Mouse (Mus musculus): ENCODE measurements around the gene Olfr1419. TPM values are rescaled to one million over a fixed set of nuclear protein-coding genes. Genes with fewer than 3 reads are reported as not detected.
"Not testable (repeated sequence)": the region's sequence is repeated elsewhere in the genome, so short reads cannot be mapped to it uniquely, and the experiment has no call there.

The Olfr1419 gene
- not detected in 2 replicates for polyA plus RNA-seq (2014; fragmentation: Nextera tagmentation; extraction: Ambion mirVana)

DNA sequence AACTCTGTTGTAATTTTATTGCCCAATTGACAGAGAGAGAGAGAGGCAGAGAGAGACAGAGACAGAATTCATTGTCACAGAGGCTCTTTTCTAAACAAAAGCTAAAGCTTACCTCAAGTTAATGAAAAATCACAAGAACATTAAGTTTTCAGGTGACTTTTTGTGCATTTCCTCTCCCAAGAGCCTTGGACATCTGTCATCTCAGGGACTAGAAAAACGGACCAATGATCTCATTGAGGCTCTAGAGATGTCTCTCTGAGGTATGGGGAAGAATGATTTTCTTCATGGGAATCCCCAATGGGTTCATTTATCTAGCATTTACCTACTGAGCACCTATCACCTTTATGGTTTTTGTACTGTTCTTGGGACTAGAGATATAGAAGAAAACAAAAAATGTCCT lies at the start of gene Olfr1419:
Olfr1419 (minus strand) TSS at position 101 of the 400 bp plus-strand sequence.
- Histone ChIP-seq H3K4me2 (no peak within 1 kb of the TSS), H3K4me3 (ENCODE audit: low read depth, low read length) (no peak within 1 kb of the TSS), H3K27ac (ENCODE audit: low read depth) (no peak within 1 kb of the TSS), H3K36me3 (ENCODE audit: insufficient read depth) (no peaks in the 10 kb centered on the region), H3K9ac (no peak within 1 kb of the TSS), H3K9me3 (ENCODE audit: low read depth, low read length) (no peaks in the 10 kb centered on the region), H3K4me1 (ENCODE audit: insufficient read depth) (no peaks in the 10 kb centered on the region), H3K27me3 (ENCODE audit: insufficient read depth, low read length) (no peaks in the 10 kb centered on the region)
- no peak for TF ChIP-seq CTCF (IDR thresholded peaks at IDR 0.05; ENCODE audit: low read depth)
- DNase-seq (no peak), ATAC-seq (ENCODE audit: insufficient read depth) (no peak)
- WGBS = 34% methylated on average over 1 of the region's 1 CpGs

- not testable (repeated sequence) for H3K4me1 ChIP-seq (ENCODE audit: insufficient read depth); H3K27ac ChIP-seq (ENCODE audit: low read depth); H3K9ac ChIP-seq; H3K4me2 ChIP-seq; H3K27me3 ChIP-seq (ENCODE audit: insufficient read depth, low read length); DNase-seq; ATAC-seq (ENCODE audit: insufficient read depth); H3K9me3 ChIP-seq (ENCODE audit: low read depth, low read length); H3K4me3 ChIP-seq (ENCODE audit: low read depth, low read length)
- H3K36me3 ChIP-seq (ENCODE audit: insufficient read depth) = peaks cover 67% of the 10 kb centered on the region
- 93% methylated on average over 2 of the region's 2 CpGs for WGBS
Observed at GRCm38 (mm10) chr19:11922515-11922914, 47.6 kb upstream of the Olfr1419 start.

DNA sequence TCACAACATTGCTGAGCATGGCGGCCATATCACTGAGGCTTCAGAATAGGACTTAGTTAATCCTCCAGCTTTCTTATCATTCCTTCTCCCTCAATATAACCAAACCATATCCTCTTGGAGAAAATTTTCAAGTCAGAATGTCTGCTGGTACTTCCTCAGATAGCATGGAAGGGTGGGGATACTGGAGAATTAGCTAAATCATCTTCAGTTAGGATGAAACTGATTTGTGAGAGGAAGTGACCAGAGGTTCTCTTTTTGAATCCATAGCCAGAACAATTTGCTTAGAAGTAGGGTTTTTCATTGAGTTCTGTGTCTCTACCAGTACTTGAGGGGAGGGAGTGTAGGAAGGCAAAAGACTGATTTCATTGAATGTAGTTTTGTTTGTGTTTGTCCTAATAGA lies 47.2 kb upstream of the Olfr1419 start:
- no peak for TF ChIP-seq CTCF (IDR thresholded peaks at IDR 0.05; ENCODE audit: low read depth)
- Histone ChIP-seq H3K27ac (ENCODE audit: low read depth) (no peak overlapping the region), H3K36me3 (ENCODE audit: insufficient read depth) (peaks cover 63% of the 10 kb centered on the region), H3K9me3 (ENCODE audit: low read depth, low read length) (no peaks in the 10 kb centered on the region), H3K4me3 (ENCODE audit: low read depth, low read length) (no peak overlapping the region), H3K27me3 (ENCODE audit: insufficient read depth, low read length) (no peaks in the 10 kb centered on the region), H3K4me2 (no peak overlapping the region), H3K9ac (no peak overlapping the region), H3K4me1 (ENCODE audit: insufficient read depth) (no peaks in the 10 kb centered on the region)
- ATAC-seq (ENCODE audit: insufficient read depth) (no peak), DNase-seq (no peak)
- 97% methylated on average over 1 of the region's 1 CpGs for WGBS

DNA sequence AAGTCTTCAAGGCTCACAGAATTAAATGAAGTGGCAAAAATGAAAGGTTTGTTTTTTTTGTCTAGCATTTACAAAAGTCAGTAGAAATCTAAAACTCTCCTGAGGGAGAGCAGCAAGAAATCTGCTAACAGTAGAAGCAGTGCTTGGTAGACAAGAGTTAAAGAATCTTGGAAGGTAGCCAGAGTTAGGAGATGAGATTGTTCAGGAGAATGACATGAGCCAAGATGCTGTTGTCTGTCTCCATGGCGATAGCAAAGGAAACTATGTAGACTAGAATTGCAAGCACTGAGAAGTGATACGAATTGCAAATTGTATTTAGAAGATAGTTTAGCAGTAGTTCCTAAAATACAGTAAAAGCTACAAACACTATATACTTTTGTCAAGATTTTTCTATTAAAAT lies 40.9 kb upstream of the Olfr1419 start:
- Histone ChIP-seq H3K4me3 (ENCODE audit: low read depth, low read length) (no peak overlapping the region), H3K9ac (no peak overlapping the region), H3K9me3 (ENCODE audit: low read depth, low read length) (no peaks in the 10 kb centered on the region), H3K36me3 (ENCODE audit: insufficient read depth) (peaks cover 30% of the 10 kb centered on the region), H3K27me3 (ENCODE audit: insufficient read depth, low read length) (no peaks in the 10 kb centered on the region), H3K27ac (ENCODE audit: low read depth) (no peak overlapping the region), H3K4me1 (ENCODE audit: insufficient read depth) (peaks cover 9% of the 10 kb centered on the region), H3K4me2 (no peak overlapping the region)
- 12% methylated on average over 2 of the region's 2 CpGs for WGBS
- ATAC-seq (ENCODE audit: insufficient read depth) (no peak), DNase-seq (peak; percentile 92)
- no peak for TF ChIP-seq CTCF (IDR thresholded peaks at IDR 0.05; ENCODE audit: low read depth)

DNA sequence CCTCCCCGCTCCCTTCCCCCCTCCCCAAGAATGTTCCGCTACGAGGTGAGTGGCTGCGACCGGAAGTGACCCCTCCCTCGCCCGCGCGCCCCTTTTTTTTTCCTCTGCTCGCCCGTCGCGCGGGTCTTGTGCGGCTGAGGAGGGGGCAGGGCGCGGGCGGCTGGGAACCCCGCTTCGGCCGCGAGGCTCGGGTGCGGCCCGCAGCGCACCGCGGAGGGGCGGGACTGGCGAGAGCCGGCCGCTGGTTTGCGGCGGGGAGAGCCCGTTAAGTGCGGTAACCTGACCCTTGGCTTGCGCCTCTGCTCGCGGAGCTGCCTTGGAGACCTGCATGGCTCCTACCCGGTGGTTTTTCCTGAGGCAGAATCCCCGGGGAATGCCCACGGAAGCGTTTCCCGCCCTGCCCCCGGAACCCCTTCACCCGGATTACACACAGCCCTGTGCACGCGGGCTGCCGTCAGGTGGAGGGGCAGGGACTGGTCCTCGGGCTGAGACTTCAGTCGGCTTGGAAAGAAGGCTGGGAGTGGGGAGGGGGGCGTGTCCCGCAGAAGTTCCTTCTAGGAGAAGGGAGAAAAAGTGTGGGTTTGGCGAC lies 37.7 kb upstream of the Olfr1419 start:
- Histone ChIP-seq H3K4me3 (ENCODE audit: low read depth, low read length) (peak overlapping the region; percentile 72), H3K4me1 (ENCODE audit: insufficient read depth) (peaks cover 9% of the 10 kb centered on the region)

GRCm38 (mm10) chr19:11912037-11912532 lies 37.2 kb upstream of the Olfr1419 start, which contains the start of gene Patl1:
TSS of gene Patl1 (plus strand) at chr19:11912399.
- WGBS = under 1% methylated on average over 53 of the region's 53 CpGs
- ATAC-seq (ENCODE audit: insufficient read depth) (peak; percentile 97), DNase-seq (peak; percentile 99)
- peaks cover 16% of the 10 kb centered on the region for H3K36me3 ChIP-seq (ENCODE audit: insufficient read depth)
- peak within 1 kb of the TSS; percentile 89 for H3K27ac ChIP-seq (ENCODE audit: low read depth)
- peaks cover 9% of the 10 kb centered on the region for H3K4me1 ChIP-seq (ENCODE audit: insufficient read depth)
- H3K9me3 ChIP-seq (ENCODE audit: low read depth, low read length) = no peaks in the 10 kb centered on the region
- H3K27me3 ChIP-seq (ENCODE audit: insufficient read depth, low read length) = no peaks in the 10 kb centered on the region
- peak within 1 kb of the TSS; percentile 72 for H3K4me3 ChIP-seq (ENCODE audit: low read depth, low read length)
- peak within 1 kb of the TSS; percentile 86 for H3K4me2 ChIP-seq
- TF ChIP-seq CTCF (IDR thresholded peaks at IDR 0.05; ENCODE audit: low read depth) = no peak
- H3K9ac ChIP-seq = peak within 1 kb of the TSS; percentile 85

More for the DNA sequence above, 37.7 kb upstream of the Olfr1419 start:
- Histone ChIP-seq H3K36me3 (ENCODE audit: insufficient read depth) (peaks cover 16% of the 10 kb centered on the region), H3K4me2 (peak overlapping the region; percentile 86), H3K27me3 (ENCODE audit: insufficient read depth, low read length) (no peaks in the 10 kb centered on the region), H3K9ac (peak overlapping the region; percentile 85), H3K27ac (ENCODE audit: low read depth) (peak overlapping the region; percentile 89), H3K9me3 (ENCODE audit: low read depth, low read length) (no peaks in the 10 kb centered on the region)
- ATAC-seq (ENCODE audit: insufficient read depth) = peak; percentile 55
- no peak for TF ChIP-seq CTCF (IDR thresholded peaks at IDR 0.05; ENCODE audit: low read depth)
- WGBS = under 1% methylated on average over 54 of the region's 54 CpGs
- peak; percentile 66 for DNase-seq

DNA sequence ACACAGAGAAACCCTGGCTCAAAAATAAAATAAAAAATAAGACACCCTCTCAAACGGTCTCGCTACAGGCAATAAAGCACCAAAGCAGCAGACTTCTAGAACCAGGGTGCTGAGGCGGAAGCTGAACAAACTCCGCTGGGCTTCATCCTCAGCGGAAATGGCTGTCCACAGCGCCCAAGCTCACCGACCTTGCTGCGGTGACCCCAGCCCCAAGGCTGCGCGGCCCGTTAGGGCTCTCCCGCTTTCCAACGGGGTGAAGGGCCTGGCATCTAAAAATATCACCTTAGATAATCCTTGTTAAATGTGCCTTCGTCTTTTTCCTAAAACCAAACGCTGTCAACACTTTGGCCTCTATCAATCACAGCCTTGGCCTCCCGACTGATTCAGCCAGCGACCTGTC lies 36.7 kb upstream of the Olfr1419 start:
- peak overlapping the region; percentile 89 for H3K27ac ChIP-seq (ENCODE audit: low read depth)
- TF ChIP-seq CTCF (IDR thresholded peaks at IDR 0.05; ENCODE audit: low read depth) = no peak
- ATAC-seq (ENCODE audit: insufficient read depth) = peak; percentile 50; the same call in 1 of the 2 replicates

More for the DNA sequence above, 36.7 kb upstream of the Olfr1419 start:
- no peak for DNase-seq
- H3K4me2 ChIP-seq = peak overlapping the region; percentile 86
- peak overlapping the region; percentile 59 for H3K9ac ChIP-seq
- H3K27me3 ChIP-seq (ENCODE audit: insufficient read depth, low read length) = no peaks in the 10 kb centered on the region
- 1% methylated on average over 17 of the region's 17 CpGs for WGBS
- peaks cover 9% of the 10 kb centered on the region for H3K4me1 ChIP-seq (ENCODE audit: insufficient read depth)
- no peaks in the 10 kb centered on the region for H3K9me3 ChIP-seq (ENCODE audit: low read depth, low read length)
- peak overlapping the region; percentile 72 for H3K4me3 ChIP-seq (ENCODE audit: low read depth, low read length)
- peaks cover 16% of the 10 kb centered on the region for H3K36me3 ChIP-seq (ENCODE audit: insufficient read depth)

Data from lung, embryonic 14.5 days (tissue).